Mouse (Mus musculus): ENCODE data around the gene Dop1b.
A peak's percentile ranks its signal among the peaks of the same experiment; 100 is the strongest.

The Dop1b gene

GRCm38 (mm10) chr16:93712966-93713365 is 1.3 kb downstream of the Dop1b start:
- no peak for DNase-seq (ENCODE audit: low spot score)

- no peak for DNase-seq (ENCODE audit: low spot score)
These were observed 2.7 kb downstream of the Dop1b start for GRCm38 (mm10) chr16:93714426-93714825.

GRCm38 (mm10) chr16:93715826-93716225 is 4.1 kb downstream of the Dop1b start:
- no peak for DNase-seq (ENCODE audit: low spot score)

- peak; percentile 56 for DNase-seq (ENCODE audit: low spot score)
These were observed 5.6 kb downstream of the Dop1b start for GRCm38 (mm10) chr16:93717299-93717703.

- DNase-seq (ENCODE audit: low spot score): no peak
These were observed 10.1 kb downstream of the Dop1b start for GRCm38 (mm10) chr16:93721771-93722170.

- no peak for DNase-seq (ENCODE audit: low spot score)
These were observed 10.8 kb downstream of the Dop1b start for GRCm38 (mm10) chr16:93722476-93722875.

DNA sequence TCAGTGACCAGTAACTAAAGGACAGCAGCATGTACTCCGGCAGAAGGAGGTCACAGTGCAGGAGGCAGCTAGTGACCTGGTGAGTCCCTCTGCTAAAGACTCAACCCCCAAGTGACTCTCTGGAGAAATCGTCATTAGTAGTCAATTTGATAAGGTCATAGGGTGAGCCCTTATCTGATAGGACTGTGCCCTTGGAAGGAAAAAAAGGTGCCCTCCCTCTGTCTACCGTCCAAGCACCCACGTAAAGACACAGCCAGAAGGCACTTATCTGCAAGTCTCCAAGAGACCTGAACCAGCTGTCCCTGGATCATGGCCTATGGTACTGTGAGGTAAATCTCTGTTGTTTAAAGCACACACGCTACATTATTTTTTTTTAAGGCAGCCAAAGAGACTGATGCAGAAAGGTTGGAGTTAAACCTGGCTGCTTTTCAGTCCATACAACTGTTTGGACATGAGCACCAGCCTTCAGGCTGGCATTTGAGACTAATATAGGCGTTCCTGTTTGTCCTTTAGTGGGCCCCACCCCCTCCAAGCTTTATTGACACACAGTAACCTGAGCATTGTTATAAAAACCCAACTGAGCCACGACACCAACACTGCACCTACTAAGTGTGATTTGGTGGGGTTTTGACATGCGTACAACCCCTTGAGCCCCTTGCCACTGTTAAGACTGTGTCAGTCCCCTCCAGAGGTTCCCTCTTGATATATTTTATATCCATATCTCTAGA is 13.9 kb downstream of the Dop1b start:
- DNase-seq (ENCODE audit: low spot score): no peak

- no peak for DNase-seq (ENCODE audit: low spot score)
These were observed 14.5 kb downstream of the Dop1b start for GRCm38 (mm10) chr16:93726186-93726585.

DNA sequence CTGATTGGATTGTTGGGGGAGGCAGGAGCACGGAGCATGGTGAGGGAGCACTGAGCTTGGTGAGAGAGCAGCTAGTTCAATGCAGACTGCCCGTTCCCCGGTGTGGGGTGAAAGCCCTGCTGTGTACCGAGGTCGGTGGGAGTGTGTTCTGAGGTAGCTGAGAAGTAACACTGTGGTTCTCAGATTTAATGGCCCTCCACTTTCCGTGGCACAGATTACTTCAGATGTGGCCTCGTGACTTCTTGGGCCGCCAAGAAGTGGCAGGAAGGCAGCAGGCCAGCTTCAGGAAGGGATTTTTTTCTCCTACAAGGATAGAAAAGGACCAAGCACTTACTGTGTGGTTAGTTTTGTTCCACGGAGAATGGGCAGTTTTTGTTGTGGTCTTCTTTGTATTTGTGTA is 17.0 kb downstream of the Dop1b start:
- no peak for DNase-seq (ENCODE audit: low spot score)

- no peak for DNase-seq (ENCODE audit: low spot score)
These were observed 18.4 kb downstream of the Dop1b start for GRCm38 (mm10) chr16:93729801-93730721.

DNA sequence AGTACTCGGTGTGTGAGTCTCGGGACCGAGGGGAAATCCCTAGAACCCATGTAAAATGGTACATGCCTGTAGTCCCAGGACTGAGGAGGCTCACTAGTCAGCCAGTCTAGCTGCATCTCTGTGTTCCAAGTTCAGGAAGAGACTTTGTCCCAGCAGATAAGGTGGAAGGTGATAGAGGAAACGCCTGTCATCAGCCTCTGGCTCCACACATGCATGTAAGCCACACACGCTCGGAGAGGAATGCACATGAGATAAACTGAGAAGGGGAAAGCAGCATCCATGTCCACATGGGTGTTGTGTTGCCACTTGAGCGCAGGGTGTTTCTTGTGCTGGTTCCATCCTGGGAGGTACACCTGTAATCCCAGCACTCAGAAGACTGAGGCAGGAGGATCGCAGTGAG is 19.6 kb downstream of the Dop1b start:
- DNase-seq (ENCODE audit: low spot score): no peak

GRCm38 (mm10) chr16:93732875-93733569 is 21.3 kb downstream of the Dop1b start:
- no peak for DNase-seq (ENCODE audit: low spot score)

DNA sequence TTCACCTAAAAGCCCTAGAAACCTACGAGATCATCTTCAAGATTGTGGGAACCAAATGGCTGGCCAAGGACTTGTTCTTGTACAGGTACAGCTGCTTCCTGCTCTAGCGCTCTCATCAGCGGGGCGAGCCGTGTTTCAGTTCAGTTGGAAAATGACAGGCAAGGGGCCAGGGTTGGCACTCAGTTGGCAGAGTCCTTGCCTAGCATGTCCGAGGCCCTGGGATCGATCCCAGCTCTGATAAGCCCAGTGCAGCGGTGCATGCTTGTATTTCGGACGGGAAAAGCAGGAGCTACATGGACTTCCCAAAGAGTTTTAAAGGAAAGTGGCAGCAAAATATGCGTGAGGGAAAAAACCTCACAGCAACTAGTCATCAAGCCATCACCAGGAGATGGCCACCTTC is 27.5 kb downstream of the Dop1b start:
- no peak for DNase-seq (ENCODE audit: low spot score)

DNA sequence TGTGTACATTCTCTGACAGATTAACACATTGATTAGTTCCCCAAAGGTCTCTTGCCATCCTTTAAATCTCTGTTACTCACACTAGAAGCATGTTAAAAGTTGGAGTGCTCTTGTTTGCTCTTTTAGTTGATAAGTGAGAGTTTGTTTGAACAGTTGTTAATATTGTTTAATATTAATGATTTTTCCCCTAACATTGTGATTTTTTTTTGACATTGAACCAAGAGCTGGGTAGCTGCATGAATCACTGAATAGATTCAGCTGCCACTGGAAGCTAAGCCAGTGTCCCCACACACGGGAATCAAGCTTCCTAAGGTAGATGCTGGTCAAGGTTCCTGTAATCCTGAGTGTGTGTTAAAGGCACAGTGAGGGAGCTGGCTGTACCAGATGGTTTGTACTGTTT is 31.2 kb downstream of the Dop1b start:
- no peak for DNase-seq (ENCODE audit: low spot score)

- DNase-seq (ENCODE audit: low spot score): no peak
These were observed 32.4 kb downstream of the Dop1b start for GRCm38 (mm10) chr16:93744049-93744490.

GRCm38 (mm10) chr16:93744804-93745340 is 33.2 kb downstream of the Dop1b start:
- no peak for DNase-seq (ENCODE audit: low spot score)

GRCm38 (mm10) chr16:93746397-93746796 is 34.7 kb downstream of the Dop1b start:
- no peak for DNase-seq (ENCODE audit: low spot score)

GRCm38 (mm10) chr16:93746957-93747356 is 35.3 kb downstream of the Dop1b start:
- DNase-seq (ENCODE audit: low spot score): no peak

DNA sequence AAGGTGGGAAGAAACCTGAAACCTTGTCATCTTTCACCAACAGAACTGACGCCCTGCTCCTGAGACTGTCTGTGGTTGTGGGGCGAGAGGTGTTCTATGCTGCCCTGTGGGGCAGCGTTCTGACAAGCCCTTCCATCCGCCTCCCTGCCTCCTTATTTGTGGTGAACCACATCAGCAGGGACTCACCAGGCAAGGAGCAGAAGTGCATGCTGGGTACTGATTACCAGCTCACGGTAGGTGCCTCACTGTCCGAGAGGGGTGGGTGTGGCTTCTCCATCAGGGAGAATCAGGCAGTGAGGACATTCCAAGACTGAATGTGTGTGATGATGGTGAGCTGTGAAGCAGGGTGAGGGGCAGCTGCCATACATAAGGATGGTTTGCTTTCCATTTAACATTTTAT is 35.7 kb downstream of the Dop1b start:
- no peak for DNase-seq (ENCODE audit: low spot score)

GRCm38 (mm10) chr16:93749147-93749910 is 37.6 kb downstream of the Dop1b start:
- no peak for DNase-seq (ENCODE audit: low spot score)

- DNase-seq (ENCODE audit: low spot score): no peak
These were observed 38.8 kb downstream of the Dop1b start for GRCm38 (mm10) chr16:93750464-93750863.

Measured in embryo, embryonic 10.5 days (tissue).